Mouse (Mus musculus) thymus, adult 2 months (tissue): ENCODE measurements around the gene Vwa1.

Experiments
- CTCF ChIP-seq: fragments of 200-500 bp; IDR thresholded peaks from 2 replicates; pipeline ENCODE4 v1.5.1; 2012; ENCODE audit warnings: mild to moderate bottlenecking, control low read depth, low read length, moderate library complexity, borderline replicate concordance; ENCODE audit not compliant: control insufficient read depth, poor library complexity, insufficient read depth; ENCODE audit errors: extremely low read depth
- POLR2A ChIP-seq: fragments of 200-500 bp; IDR thresholded peaks from 2 replicates; pipeline ENCODE4 v1.6.1; 2012; ENCODE audit warnings: mild to moderate bottlenecking, low read length, control low read depth, moderate library complexity; ENCODE audit not compliant: control insufficient read depth, poor library complexity, insufficient read depth; ENCODE audit errors: extremely low read depth

DNA sequence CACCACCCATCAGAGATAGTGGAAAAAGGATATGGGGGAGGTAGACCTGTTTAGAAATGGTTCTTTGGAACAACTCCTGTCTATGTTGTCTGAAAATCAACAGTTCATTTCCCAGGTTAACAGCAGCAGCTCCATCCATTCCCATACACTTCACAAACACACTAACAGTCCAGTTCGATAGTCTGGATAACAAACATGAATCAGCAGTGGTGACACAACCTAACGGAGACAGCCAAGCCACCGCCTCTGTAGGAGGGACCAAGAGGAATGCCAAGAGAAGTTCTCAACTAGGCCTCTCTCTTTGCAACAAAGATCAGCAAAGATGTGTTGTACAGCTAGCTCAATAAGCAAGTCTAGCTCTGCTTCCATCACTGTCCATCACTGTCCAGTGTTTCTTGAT lies 12.1 kb downstream of the Vwa1 start:
- no peak for TF ChIP-seq POLR2A
- TF ChIP-seq CTCF = no peak
